Mouse (Mus musculus): ENCODE data around the gene Psmb9. TPM values are rescaled to one million over a fixed set of nuclear protein-coding genes. Genes with fewer than 3 reads are reported as not detected.

The Psmb9 gene
- 10 to 100 TPM; 83.3 to 88.3 TPM for total RNA-seq (2023)

DNA sequence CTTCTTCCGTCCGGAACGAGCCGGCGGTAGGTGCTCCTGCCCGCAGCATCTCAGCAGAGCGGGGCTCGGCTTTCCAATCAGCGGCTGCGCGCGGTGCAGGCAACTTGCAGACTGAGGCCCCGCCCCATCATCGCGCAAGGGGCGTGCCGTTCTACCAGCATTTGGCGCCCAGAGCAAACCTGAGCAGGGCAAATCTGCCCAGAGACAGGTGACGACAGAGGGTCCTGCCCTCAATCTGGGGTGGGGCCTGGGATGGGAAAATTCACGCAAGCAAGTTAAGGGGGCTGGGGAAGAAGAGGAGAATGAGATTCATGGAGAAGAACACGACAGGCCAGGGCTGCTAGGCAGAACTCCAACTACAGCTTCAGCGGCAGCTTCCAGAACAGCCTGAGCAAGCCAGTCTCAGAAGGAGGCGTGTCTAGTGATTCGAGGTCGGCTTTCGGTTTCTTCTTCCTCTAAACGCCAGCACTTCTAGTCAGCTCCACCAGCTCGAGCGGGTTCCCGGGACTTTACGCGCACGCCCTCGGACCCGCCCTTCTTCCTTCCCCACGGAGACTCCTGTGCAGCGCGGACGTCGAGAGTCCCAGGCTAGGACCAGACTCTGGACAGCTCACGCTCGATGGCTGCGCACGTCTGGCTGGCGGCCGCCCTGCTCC lies at the start of gene Psmb9, which contains the start of gene Tap1:
Psmb9 (minus strand) TSS at position 504 of the 656 bp plus-strand sequence.
Tap1 (plus strand) TSS at position 293 of the 656 bp plus-strand sequence.

DNA sequence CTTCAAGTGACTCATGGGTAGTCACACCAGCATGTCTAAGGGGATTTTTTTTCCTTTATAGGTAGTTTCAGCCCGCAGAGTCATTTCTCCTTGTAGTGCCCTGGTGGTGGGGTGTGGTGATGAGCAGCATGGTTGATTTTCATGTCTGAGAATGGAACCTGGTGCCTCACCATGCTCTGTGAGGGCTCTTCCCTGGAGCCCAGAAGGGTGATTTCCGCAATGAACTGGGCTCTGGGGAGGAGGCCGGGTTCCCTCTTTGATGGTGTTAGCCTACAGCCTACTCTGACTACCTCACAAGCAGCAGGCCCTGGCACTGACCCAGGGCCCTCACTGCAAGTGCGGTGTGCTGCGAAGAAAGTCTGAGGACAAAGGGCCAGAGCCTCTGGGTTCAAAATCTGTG lies 15.9 kb upstream of the Psmb9 start, which contains the start of gene Tap2:
Tap2 (plus strand) TSS at position 84 of the 400 bp plus-strand sequence.

DNA sequence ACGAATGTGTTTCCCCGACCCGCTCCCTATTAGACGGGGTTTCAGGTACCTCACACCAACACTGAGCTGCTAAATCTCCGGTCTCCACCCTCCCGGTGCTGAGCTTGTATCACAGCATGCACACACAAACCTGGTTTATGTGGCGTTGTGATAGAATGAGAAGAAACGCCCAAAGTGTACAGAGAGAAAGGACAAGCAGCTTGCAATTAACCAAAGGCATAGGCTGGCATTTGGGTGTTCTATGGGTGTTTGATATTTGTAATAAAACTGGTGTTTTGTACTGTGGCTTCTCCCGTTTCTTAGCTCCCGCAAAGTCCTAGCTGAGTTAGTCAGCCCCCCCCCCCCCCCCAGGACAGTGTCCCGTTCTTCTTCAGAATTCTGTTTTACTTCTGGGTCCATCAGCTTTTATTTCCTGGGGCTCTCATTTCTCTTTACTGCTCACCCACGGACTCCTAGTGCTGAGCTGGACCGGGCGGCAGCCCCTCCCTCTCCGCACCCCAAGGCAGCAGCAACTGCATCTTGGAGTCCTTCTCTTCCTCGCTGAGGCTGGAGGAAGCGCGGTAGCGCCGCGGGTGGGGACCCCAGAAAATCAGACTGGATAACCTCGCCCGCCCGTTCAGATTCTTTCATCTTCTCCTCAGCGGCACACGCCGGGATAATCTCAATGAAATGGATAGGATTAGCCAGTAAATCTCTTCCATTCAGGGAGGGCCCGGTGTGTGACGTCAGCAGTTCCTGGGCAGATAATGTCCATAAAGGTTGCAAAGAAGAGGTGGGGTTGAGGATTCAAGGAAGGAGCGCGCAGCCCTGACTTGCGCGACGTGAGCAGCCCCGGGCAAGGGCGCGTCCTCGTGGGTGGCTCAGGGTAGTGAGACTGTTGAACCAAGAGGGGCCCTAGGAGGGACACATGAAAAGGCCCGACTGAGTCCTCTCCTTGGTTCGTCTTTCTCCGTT lies 9.7 kb upstream of the Psmb9 start, which contains the start of gene Psmb8:
Psmb8 (plus strand) TSS at position 781 of the 954 bp plus-strand sequence.

DNA sequence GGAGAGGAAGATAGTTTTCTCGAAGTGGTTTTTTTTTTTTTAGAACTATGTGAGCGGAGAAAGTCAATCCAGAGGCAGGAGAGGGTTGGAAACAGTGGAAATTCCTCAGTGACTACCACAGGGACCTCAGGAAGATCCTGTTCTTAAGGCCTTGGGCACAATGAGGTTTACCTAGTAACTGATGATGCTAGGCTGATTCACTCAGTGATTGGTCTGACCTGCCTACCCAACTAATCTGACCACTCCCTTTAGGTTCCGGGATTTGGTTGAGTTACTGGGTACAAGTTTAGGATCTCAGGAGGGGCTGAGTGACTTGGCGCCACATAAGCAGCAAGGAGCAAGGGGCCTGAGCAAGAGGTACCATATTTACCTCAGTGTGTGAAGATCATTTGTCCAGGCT lies 34.6 kb downstream of the Psmb9 start, which contains the start of gene H2-DMb1:
H2-DMb1 (plus strand) TSS at position 150 of the 400 bp plus-strand sequence.

DNA sequence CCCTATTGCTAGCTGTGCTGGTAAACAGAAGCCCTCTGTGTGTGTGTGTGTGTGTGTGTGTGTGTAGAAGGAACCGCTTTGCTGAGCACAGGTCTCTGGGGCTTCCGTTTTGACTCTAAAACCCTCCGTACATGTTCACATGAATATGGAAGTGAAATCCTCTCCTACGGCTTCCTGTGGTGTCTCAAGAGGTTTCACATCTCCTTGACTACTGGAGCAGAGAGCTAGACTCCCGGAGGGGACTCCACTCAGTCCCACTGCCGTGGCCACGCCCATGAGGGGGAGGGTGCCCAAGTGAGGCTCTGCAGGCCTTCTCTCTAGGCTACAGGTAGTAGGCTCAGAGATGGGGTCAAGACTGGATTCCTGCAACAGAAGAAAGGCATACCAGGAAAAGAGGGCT lies 44.5 kb downstream of the Psmb9 start, which contains the start of gene H2-DMb2:
H2-DMb2 (plus strand) TSS at position 275 of the 400 bp plus-strand sequence.

Other genes with a start within 250 kb of the Psmb9 start
- gene Pfdn6, start 247.4 kb downstream of the Psmb9 start, total RNA-seq (2023): 10 to 100 TPM; 47.8 to 54.5 TPM
- 10 to 100 TPM; 21.7 to 22.4 TPM for gene Wdr46, start 247.1 kb downstream of the Psmb9 start, total RNA-seq (2023)
- gene B3galt4, start 236.3 kb downstream of the Psmb9 start, total RNA-seq (2023): 10 to 100 TPM; 10.3 to 10.5 TPM
- 10 to 100 TPM; 54.0 to 58.9 TPM for gene Vps52, start 232.0 kb downstream of the Psmb9 start, total RNA-seq (2023)
- gene Rps18, start 231.8 kb downstream of the Psmb9 start, total RNA-seq (2023): 100 to 1,000 TPM; 476 to 509 TPM
- 1,000 to 10,000 TPM; 1,097 to 1,101 TPM for gene H2-K1, start 187.4 kb downstream of the Psmb9 start, total RNA-seq (2023)
- gene Ring1, start 163.1 kb downstream of the Psmb9 start, total RNA-seq (2023): 10 to 100 TPM in 1 of 2 experiments, 1 to 10 TPM in 1; 8.4 to 13.9 TPM
- gene H2-Ke6, start 159.7 kb downstream of the Psmb9 start, total RNA-seq (2023): 10 to 100 TPM; 59.9 to 61.3 TPM
- 10 to 100 TPM; 60.8 to 68.3 TPM for gene Slc39a7, start 156.1 kb downstream of the Psmb9 start, total RNA-seq (2023)
- 10 to 100 TPM; 45.9 to 68.6 TPM for gene Rxrb, start 156.0 kb downstream of the Psmb9 start, total RNA-seq (2023)
- gene Col11a2, start 148.3 kb downstream of the Psmb9 start, total RNA-seq (2023): 10 to 100 TPM; 16.6 to 17.7 TPM
- 1 to 10 TPM; 1.1 to 1.9 TPM for gene H2-Oa, start 95.4 kb downstream of the Psmb9 start, total RNA-seq (2023)
- gene H2-DMa, start 68.2 kb downstream of the Psmb9 start, total RNA-seq (2023): 10 to 100 TPM; 57.6 to 63.6 TPM
- gene Brd2, start 65.1 kb downstream of the Psmb9 start, total RNA-seq (2023): 100 to 1,000 TPM; 215 to 218 TPM
- gene H2-DMb2, start 44.5 kb downstream of the Psmb9 start, total RNA-seq (2023): 10 to 100 TPM; 22.7 to 25.3 TPM
- 10 to 100 TPM; 33.3 to 51.5 TPM for gene H2-DMb1, start 34.7 kb downstream of the Psmb9 start, total RNA-seq (2023)
- 10 to 100 TPM; 47.4 to 56.7 TPM for gene Tap1, start 211 bp downstream of the Psmb9 start, total RNA-seq (2023)
- 100 to 1,000 TPM in 1 of 2 experiments, 10 to 100 TPM in 1; 89.4 to 111 TPM for gene Psmb8, start 10.0 kb upstream of the Psmb9 start, total RNA-seq (2023)
- gene Tap2, start 15.8 kb upstream of the Psmb9 start, total RNA-seq (2023): 10 to 100 TPM; 79.7 to 84.6 TPM
- gene H2-Ob, start 51.1 kb upstream of the Psmb9 start, total RNA-seq (2023): 1 to 10 TPM; 1.7 to 1.9 TPM
- 100 to 1,000 TPM in 1 of 2 experiments, 10 to 100 TPM in 1; 96.2 to 115 TPM for gene H2-Ab1, start 69.9 kb upstream of the Psmb9 start, total RNA-seq (2023)
- 100 to 1,000 TPM in 1 of 2 experiments, 10 to 100 TPM in 1; 95.4 to 109 TPM for gene H2-Aa, start 100.1 kb upstream of the Psmb9 start, total RNA-seq (2023)
- gene H2-Eb1, start 118.1 kb upstream of the Psmb9 start, total RNA-seq (2023): 10 to 100 TPM; 49.7 to 54.6 TPM
- under 1 TPM in 1 of 2 experiments, not detected in 1; 0.11 TPM for gene H2-Eb2, start 137.9 kb upstream of the Psmb9 start, total RNA-seq (2023)
- gene Btnl2, start 167.1 kb upstream of the Psmb9 start, total RNA-seq (2023): 1 to 10 TPM; 2.2 to 2.3 TPM
- gene Btnl1, start 189.4 kb upstream of the Psmb9 start, total RNA-seq (2023): not detected
- gene BC051142, start 211.1 kb upstream of the Psmb9 start, total RNA-seq (2023): not detected

Measured in neutrophil, adult 83 days (primary cell).